In genomic region chr13:3776446-3776845, GRCm38 (mm10) we compare ENCODE assay signal across 11 mouse cellular contexts. TPM values are rescaled to one million over a fixed set of nuclear protein-coding genes. Genes with fewer than 3 reads are reported as not detected.
DNase-seq lines count a peak whose midpoint lies in the region; ATAC-seq lines count a peak whose summit lies in the region.
"Had no signal": no experiment of that assay in that cellular context is flagged by ENCODE, and none has a peak within 500 bp of the region (broad histone marks: within the 10 kb centered on the region; RNA-seq: fewer than 3 reads in every experiment).

No protein-coding gene starts in this region.

- H3K27ac ChIP-seq in intestine, embryonic 15.5 days = no peak overlapping the region
- H3K27ac ChIP-seq in midbrain, embryonic 14.5 days (replicated peaks; ENCODE audit: low read depth, low read length) = no peak overlapping the region
- H3K27ac ChIP-seq: macrophage had no signal

- H3K27me3 ChIP-seq in intestine, embryonic 15.5 days (replicated peaks) = no peaks in the 10 kb centered on the region
- no peaks in the 10 kb centered on the region for H3K27me3 ChIP-seq in midbrain, embryonic 14.5 days (ENCODE audit: control insufficient read depth, insufficient read depth, low read length)

- no peaks in the 10 kb centered on the region for H3K9me3 ChIP-seq in intestine, embryonic 15.5 days
- no peaks in the 10 kb centered on the region for H3K9me3 ChIP-seq in midbrain, embryonic 14.5 days (ENCODE audit: control insufficient read depth, low read length)

- H3K4me1 ChIP-seq in intestine, embryonic 15.5 days (replicated peaks) = no peaks in the 10 kb centered on the region
- no peaks in the 10 kb centered on the region for H3K4me1 ChIP-seq in midbrain, embryonic 14.5 days (ENCODE audit: control insufficient read depth, insufficient read depth, low read length)

- 61% methylated on average over 4 of the region's 4 CpGs for WGBS in intestine, embryonic 15.5 days
- WGBS in midbrain, embryonic 14.5 days = 91% methylated on average over 4 of the region's 4 CpGs

- peak; percentile 88 for DNase-seq in right cerebral cortex, adult 18-20 months
- DNase-seq in right cerebral cortex, postnatal 4 days = no peak
- peak; percentile 68 to 85 for DNase-seq in left cerebral cortex, postnatal 36 days (ENCODE audit: low spot score in 2 of 2)
- DNase-seq in ovary, postnatal 10 days (ENCODE audit: low spot score) = no peak
- DNase-seq in neural tube, embryonic 10.5 days (ENCODE audit: extremely low spot score, low spot score) = no peak
- DNase-seq in midbrain, embryonic 14.5 days = no peak
- no peak for DNase-seq in lung, postnatal 14 days
- DNase-seq: gastrocnemius, adult 2 months had no signal

- H3K9ac ChIP-seq in intestine, embryonic 15.5 days = no peak overlapping the region
- H3K9ac ChIP-seq in midbrain, embryonic 14.5 days (replicated peaks; ENCODE audit: low read length) = no peak overlapping the region

- intact Hi-C loops in left cerebral cortex, postnatal 36 days (cut with DNase I) = loop anchor here (5.0 to 10.0 kb wide), 2 partner anchors 79 to 118 kb away; no protein-coding TSS in a partner anchor

- no peak overlapping the region for H3K4me2 ChIP-seq in intestine, embryonic 15.5 days (replicated peaks)
- no peak overlapping the region for H3K4me2 ChIP-seq in midbrain, embryonic 14.5 days (ENCODE audit: low read length)

- H3K4me3 ChIP-seq in intestine, embryonic 15.5 days (replicated peaks) = no peak overlapping the region
- no peak overlapping the region for H3K4me3 ChIP-seq in midbrain, embryonic 14.5 days (replicated peaks; ENCODE audit: low read depth, low read length)
- H3K4me3 ChIP-seq: gastrocnemius, adult 2 months had no signal

- H3K36me3 ChIP-seq in intestine, embryonic 15.5 days = no peaks in the 10 kb centered on the region
- H3K36me3 ChIP-seq in midbrain, embryonic 14.5 days (ENCODE audit: control insufficient read depth, insufficient read depth, low read length) = no peaks in the 10 kb centered on the region

- peak; percentile 69 for ATAC-seq in intestine, embryonic 15.5 days
- no peak for ATAC-seq in midbrain, embryonic 14.5 days (ENCODE audit: low FRiP score, low TSS enrichment)
- ATAC-seq: inflammation-experienced regulatory T-cells, adult 6 months had no signal

RNA-seq across cellular contexts. Expression of gene Calml3, which starts 27.7 kb away (rescaled TPM):
- not detected in 2 replicates for polyA plus RNA-seq in intestine, embryonic 15.5 days (2015; fragmentation: Nextera tagmentation; extraction: Ambion mirVana)
- total RNA-seq in left cerebral cortex, postnatal 36 days (2021) = not detected
- not detected in 2 replicates for polyA plus RNA-seq in midbrain, embryonic 14.5 days (2014; fragmentation: Nextera tagmentation; extraction: Ambion mirVana)
- total RNA-seq: gastrocnemius, adult 2 months had no signal
- polyA plus RNA-seq: inflammation-experienced regulatory T-cells, adult 6 months; macrophage had no signal

Comparison
In these comparisons a context has a peak if more than half of its experiments do, and no peak if none do; other contexts are left out.
1. DNase-seq: peak in right cerebral cortex, adult 18-20 months (single experiment) and left cerebral cortex, postnatal 36 days (2 of 2); none in right cerebral cortex, postnatal 4 days (single experiment), ovary, postnatal 10 days (single experiment), neural tube, embryonic 10.5 days (single experiment), midbrain, embryonic 14.5 days (single experiment) and lung, postnatal 14 days (single experiment).